In the genomic region with DNA sequence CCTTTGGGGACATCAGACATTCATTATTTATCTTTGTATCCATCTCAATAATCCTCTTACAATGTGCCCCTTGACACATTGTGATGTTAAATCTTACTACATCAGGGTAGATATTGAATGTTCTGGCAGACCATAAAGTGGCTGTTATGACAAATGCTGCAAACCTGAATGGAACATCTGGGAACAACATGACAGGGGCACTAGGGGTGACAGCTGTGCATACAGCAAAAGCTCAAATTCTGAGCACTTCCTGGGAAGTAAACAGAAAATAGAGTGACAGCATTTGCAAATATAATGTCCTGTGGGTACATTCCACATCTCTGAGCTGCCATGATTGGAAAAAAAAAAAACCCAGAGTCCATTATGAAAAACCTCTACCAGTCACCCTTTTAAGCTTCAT, we compare ENCODE assay signal across 27 mouse cellular contexts.
DNase-seq lines count a peak whose midpoint lies in the region; ATAC-seq lines count a peak whose summit lies in the region.
"Had no signal": no experiment of that assay in that cellular context is flagged by ENCODE, and none has a peak within 500 bp of the region (broad histone marks: within the 10 kb centered on the region; RNA-seq: fewer than 3 reads in every experiment).

No protein-coding gene starts in this region.

- H3K27me3 ChIP-seq in midbrain, embryonic 14.5 days (ENCODE audit: control insufficient read depth, insufficient read depth, low read length): no peaks in the 10 kb centered on the region
- H3K27me3 ChIP-seq in midbrain, embryonic 10.5 days (ENCODE audit: low read depth, poor library complexity, severe bottlenecking): no peaks in the 10 kb centered on the region
- H3K27me3 ChIP-seq: embryonic facial prominence, embryonic 13.5 days; forebrain, embryonic 13.5 days; heart, embryonic 13.5 days; Patski had no signal

- H3K27ac ChIP-seq in midbrain, embryonic 14.5 days (replicated peaks; ENCODE audit: low read depth, low read length): no peak overlapping the region
- no peak overlapping the region for H3K27ac ChIP-seq in midbrain, embryonic 10.5 days (replicated peaks)
- H3K27ac ChIP-seq: embryonic facial prominence, embryonic 13.5 days; forebrain, embryonic 10.5 days; forebrain, embryonic 13.5 days; heart, adult 2 months; heart, embryonic 10.5 days; heart, embryonic 13.5 days; hindbrain, embryonic 14.5 days; hindbrain, postnatal 0 days had no signal

- H3K4me1 ChIP-seq in midbrain, embryonic 14.5 days (ENCODE audit: control insufficient read depth, insufficient read depth, low read length): no peaks in the 10 kb centered on the region
- H3K4me1 ChIP-seq in midbrain, embryonic 10.5 days: no peaks in the 10 kb centered on the region
- H3K4me1 ChIP-seq: embryonic facial prominence, embryonic 13.5 days; forebrain, embryonic 10.5 days; forebrain, embryonic 13.5 days; heart, embryonic 10.5 days; heart, embryonic 13.5 days had no signal

- no peak overlapping the region for H3K4me2 ChIP-seq in midbrain, embryonic 14.5 days (ENCODE audit: low read length)
- H3K4me2 ChIP-seq: embryonic facial prominence, embryonic 13.5 days; forebrain, embryonic 13.5 days; heart, embryonic 13.5 days; hindbrain, embryonic 14.5 days had no signal

- DNase-seq in midbrain, embryonic 14.5 days: peak; percentile 13
- no peak for DNase-seq in midbrain, embryonic 10.5 days (ENCODE audit: low spot score)
- DNase-seq in retina, embryonic 14.5 days (ENCODE audit: low spot score): peak; percentile 2
- no peak for DNase-seq in retina, postnatal 1 day
- peak; percentile 11 for DNase-seq in mesoderm, embryonic 11.5 days (ENCODE audit: low read depth, low spot score)
- DNase-seq in B cell, adult 2 months: no peak
- DNase-seq: adrenal gland, postnatal 10 days; adrenal gland, postnatal 36 days; cerebellum, adult 11-12 months; cerebellum, adult 8-10 months; cerebellum, postnatal 10 days; cerebellum, postnatal 36 days; gastrocnemius, postnatal 10 days; gastrocnemius, postnatal 36 days; heart, adult 2 months; heart, postnatal 14 days; heart, postnatal 4 days had no signal

- no peak overlapping the region for H3K4me3 ChIP-seq in midbrain, embryonic 14.5 days (replicated peaks; ENCODE audit: low read depth, low read length)
- H3K4me3 ChIP-seq in midbrain, embryonic 10.5 days: no peak overlapping the region
- H3K4me3 ChIP-seq: embryonic facial prominence, embryonic 13.5 days; forebrain, embryonic 10.5 days; forebrain, embryonic 13.5 days; heart, adult 2 months; heart, embryonic 10.5 days; heart, embryonic 13.5 days had no signal

- ATAC-seq in midbrain, embryonic 14.5 days (ENCODE audit: low FRiP score, low TSS enrichment): no peak
- ATAC-seq: forebrain, embryonic 13.5 days; forebrain, embryonic 16.5 days; hindbrain, postnatal 0 days; inflammation-experienced regulatory T-cells, adult 6 months; Patski had no signal

- no peaks in the 10 kb centered on the region for H3K9me3 ChIP-seq in midbrain, embryonic 14.5 days (ENCODE audit: control insufficient read depth, low read length)
- no peaks in the 10 kb centered on the region for H3K9me3 ChIP-seq in midbrain, embryonic 10.5 days (replicated peaks)
- H3K9me3 ChIP-seq: embryonic facial prominence, embryonic 13.5 days; forebrain, embryonic 10.5 days; forebrain, embryonic 13.5 days; heart, embryonic 10.5 days; heart, embryonic 13.5 days had no signal

- no peak overlapping the region for H3K9ac ChIP-seq in midbrain, embryonic 14.5 days (replicated peaks; ENCODE audit: low read length)
- H3K9ac ChIP-seq: embryonic facial prominence, embryonic 13.5 days; forebrain, embryonic 13.5 days; heart, embryonic 13.5 days; hindbrain, embryonic 14.5 days had no signal

- no peaks in the 10 kb centered on the region for H3K36me3 ChIP-seq in midbrain, embryonic 14.5 days (ENCODE audit: control insufficient read depth, insufficient read depth, low read length)
- no peaks in the 10 kb centered on the region for H3K36me3 ChIP-seq in midbrain, embryonic 10.5 days
- H3K36me3 ChIP-seq: embryonic facial prominence, embryonic 13.5 days; forebrain, embryonic 10.5 days; heart, embryonic 10.5 days; heart, embryonic 13.5 days had no signal

Comparison
In these comparisons a context has a peak if more than half of its experiments do, and no peak if none do; other contexts are left out.
1. DNase-seq: peak in midbrain, embryonic 14.5 days (single experiment), retina, embryonic 14.5 days (single experiment) and mesoderm, embryonic 11.5 days (single experiment); none in midbrain, embryonic 10.5 days (single experiment), retina, postnatal 1 day (single experiment) and B cell, adult 2 months (0 of 2).